Mouse (Mus musculus): ENCODE results near the gene Slc4a5.

DNA sequence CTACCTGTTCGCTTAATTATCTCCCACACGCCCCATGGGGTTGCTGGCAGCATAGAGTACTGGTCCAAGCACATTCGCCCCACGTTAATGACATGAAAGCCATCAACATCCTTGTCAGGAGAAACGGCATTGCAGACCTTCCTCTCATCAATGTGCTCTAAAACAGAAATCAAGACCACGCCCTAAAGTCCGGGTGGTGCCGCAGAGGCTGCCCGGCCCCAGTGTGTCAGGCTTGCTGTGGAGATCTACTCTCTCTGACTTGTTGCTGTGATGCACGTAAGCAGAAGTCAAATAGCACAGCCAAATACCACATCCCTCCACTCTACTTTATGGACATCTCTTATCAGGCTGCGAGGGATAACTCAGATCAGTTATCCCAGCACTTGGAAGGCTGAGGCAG, 91.6 kb downstream of the Slc4a5 start:
- TF ChIP-seq CTCF (IDR thresholded peaks at IDR 0.05; ENCODE audit: low read depth): no peak
- TF ChIP-seq EP300 (IDR thresholded peaks at IDR 0.05; ENCODE audit: low read depth): no peak
